Mouse (Mus musculus): ENCODE measurements around the gene 2200002J24Rik.

GRCm38 (mm10) chr7:30717006-30717715 lies 18.4 kb downstream of the 2200002J24Rik start:
- no peak for TF ChIP-seq CTCF (IDR thresholded peaks at IDR 0.05; ENCODE audit: borderline replicate concordance, extremely low read depth, insufficient read depth, insufficient read length)
- no peak for TF ChIP-seq POLR2A (IDR thresholded peaks at IDR 0.05; ENCODE audit: borderline replicate concordance, extremely low read depth, insufficient read depth, insufficient read length, poor library complexity, severe bottlenecking)

Data from brain, embryonic 14.5 days (tissue).